Mouse (Mus musculus) kidney, postnatal 4 days (tissue): ENCODE measurements around the gene Eef1akmt3.

Experiments used
- DNase-seq, 2 experiments: peaks; one replicate each; pipeline ENCODE4 v3.0.0; 2021; ENCODE audit warnings: mixed read lengths in 2 of 2

The Eef1akmt3 gene

DNA sequence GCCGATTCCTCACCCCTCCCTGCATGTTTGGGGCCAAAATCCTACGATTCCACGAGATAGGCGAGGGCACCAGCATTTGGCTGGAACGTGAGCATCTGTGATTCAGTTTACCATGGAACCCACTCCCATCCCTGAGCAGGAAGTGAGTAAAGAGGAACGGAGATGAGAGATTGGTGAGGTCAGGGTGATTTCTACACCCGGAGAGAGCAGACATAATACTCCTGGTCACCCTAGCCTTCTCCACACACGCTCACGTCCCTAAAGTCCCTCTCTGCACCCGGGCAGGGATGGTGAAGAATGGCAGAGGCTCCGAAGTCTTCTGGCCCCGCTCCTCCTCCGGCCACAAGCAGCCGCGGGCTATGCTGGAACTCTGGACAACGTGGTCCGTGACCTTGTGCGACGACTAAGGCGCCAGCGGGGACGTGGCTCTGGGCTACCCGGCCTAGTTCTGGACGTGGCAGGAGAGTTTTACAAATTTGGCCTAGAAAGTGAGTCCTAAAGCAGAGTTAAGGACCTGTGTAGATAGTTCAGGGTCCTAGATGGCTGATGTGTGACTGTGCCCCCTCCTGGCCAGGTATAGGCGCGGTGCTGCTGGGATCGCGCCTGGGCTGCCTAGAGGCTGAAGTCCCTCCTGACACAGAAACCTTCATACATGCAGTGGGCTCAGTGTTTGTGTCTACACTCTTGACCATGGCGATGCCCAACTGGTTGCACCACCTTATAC is 8.2 kb upstream of the Eef1akmt3 start:
- peak; percentile 35 to 58 for DNase-seq

DNA sequence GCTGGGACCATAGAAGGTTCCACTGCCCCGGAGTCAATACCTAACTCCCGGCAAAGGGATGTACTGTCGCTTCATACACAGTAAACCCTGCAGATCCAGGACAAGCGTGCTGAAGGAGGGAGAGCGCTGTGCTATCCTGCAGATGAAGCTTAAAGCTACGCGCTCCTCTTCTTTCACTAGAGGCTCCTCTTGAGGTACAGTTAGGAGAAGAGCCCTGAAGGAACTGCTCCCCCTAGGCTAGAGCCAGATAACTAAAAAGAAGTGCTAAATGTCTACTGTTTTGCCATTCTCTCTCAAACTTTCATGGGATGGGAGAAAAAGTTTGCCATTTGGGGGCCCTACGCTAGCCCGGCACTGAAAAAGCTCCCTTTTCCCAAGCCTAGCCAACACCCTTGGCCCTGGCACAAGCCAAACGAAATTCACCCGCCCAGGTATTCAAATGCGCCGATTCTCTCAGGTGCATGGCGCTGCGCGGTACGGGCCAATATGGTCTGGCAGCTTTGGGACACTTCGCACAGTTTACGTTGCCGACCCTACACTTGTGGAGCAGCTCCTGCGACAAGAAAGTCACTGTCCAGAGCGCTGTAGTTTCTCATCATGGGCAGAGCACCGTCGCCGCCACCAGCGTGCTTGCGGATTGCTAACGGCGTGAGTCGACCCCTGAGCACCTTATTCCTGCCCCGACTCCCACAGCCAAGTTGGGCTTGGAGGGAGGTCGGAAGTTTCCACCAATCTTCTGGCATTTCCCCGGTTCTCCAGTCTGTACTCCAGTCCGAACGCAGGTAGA is 7.5 kb upstream of the Eef1akmt3 start:
- DNase-seq, result no peak

DNA sequence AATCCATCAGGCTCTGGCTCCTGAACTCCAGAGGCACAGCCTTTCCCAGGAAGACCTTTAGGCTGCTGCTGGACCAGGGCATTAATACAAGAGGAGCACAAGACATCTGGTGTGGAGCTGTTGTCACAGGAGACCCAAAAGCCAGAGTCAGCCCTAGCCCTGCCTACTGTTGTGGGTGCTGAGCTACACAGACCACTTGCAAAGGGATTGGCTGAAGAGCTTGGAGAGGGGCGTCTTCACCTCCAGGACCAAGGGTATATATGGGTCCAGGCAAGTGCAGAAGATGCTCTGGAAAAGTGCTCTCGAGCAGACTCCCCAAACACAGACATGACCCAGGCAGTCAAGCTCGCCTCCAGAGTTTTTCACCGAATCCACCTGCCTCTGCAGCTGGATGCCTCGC is 6.6 kb upstream of the Eef1akmt3 start, which contains the start of gene Cyp27b1:
Cyp27b1 (plus strand) TSS at position 297 of the 400 bp plus-strand sequence.
- DNase-seq, result no peak

DNA sequence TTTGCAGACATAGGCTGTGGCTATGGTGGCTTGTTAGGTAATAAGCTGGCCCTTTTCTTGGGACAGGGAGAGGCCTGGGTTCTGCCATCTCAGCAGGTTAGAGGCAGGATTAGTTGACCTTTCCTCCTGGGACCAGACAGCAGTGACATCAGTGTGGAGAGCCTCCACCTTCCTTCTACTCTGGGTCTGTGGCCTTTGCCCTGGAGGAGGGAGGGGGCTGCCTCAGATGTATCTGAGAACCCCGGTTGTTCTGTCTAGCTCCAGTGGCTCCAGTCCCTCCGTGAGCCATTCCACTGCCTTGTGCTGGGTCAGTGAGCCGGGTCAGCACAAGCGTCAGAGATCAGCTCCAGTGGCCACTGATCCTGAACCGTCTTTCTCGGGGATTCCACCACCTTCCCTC is 1.9 kb upstream of the Eef1akmt3 start:
- DNase-seq, result peak; percentile 44 to 65

DNA sequence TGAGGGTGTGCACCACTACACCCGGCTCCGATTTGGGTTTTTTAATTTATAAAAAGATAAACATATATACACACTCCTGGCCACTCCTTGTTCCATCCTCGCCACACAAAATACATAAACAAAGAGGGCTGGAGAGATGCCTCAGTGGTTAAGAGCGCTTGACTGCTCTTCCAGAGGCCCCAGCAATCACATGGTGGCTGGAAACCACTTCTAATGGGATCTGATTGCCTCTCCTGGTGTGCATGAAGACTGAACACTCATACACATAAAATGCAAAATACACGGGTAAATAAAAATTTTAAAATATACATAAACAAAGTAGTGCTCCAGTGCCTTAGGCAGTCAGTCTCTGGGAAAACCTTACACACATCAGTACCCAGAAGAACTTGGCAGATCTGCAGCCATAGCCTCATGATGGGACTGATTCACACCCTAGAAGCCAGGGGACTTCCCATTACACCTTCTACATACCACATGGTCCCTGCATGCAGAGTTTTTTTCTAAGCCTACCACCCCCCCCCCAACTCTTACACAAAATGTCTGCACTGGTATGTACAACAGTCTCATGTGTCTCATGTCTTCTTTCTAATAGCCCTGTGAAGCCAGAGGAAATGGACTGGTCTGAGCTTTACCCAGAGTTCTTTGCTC is 1.3 kb upstream of the Eef1akmt3 start:
- no peak for DNase-seq

DNA sequence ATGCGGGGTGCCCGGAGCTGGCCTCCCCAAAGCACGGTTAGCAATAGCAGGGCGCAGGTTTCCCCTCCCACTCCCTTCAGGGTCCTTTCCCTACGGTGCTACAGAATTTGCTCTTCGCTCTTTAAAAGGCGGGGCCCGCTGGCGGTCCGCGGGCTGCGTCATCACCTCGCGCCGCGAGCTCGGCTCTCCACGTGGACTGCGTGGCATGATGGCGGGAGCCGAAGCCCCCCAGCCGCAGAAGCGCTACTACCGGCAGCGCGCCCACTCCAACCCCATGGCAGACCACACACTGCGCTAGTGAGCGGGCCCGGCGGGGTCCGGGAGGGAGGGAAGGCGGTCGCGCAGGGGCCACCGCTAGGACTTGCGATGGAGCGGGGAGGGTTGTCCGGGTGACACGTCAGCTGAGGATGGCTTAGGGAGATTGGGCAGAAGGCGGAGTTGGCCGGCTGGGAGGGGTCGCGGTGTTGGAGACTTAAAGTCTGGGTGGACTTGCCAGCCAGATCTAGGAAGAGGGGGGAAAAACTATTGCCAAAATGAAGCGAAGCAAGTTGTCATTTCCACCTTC is 543 bp upstream of the Eef1akmt3 start:
- DNase-seq, result peak; percentile 93 to 95

DNA sequence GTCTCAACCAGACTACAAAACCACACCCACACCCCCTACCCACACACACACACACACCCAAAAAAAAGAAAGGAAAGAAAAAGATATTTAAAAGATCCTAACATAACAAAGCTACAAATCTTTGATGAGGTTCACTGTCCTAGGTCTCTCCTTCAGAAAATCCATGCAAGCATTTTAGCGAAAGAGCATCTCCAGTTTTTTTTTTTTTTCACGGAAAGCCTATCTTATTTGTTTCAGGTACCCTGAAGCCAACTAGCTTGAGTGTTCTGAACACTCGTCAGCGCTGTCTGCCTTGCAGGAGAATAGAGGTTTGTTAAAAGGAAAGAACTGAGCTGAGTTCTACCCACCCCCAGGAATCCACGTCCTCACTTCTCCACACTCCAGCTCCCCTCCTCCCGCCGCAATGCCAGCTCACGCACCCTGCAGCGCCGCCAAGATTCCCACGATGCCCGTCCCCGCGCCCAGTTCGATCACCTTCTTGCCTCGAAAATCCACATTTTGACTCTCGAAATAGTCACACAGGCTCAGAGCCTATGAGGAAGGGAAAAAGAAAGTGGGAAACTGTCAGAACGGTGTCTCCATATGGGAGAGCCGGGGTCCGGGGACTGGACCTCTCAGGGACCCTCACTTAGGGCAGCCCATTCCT is 621 bp downstream of the Eef1akmt3 start:
- DNase-seq, result peak; percentile 27 to 43

DNA sequence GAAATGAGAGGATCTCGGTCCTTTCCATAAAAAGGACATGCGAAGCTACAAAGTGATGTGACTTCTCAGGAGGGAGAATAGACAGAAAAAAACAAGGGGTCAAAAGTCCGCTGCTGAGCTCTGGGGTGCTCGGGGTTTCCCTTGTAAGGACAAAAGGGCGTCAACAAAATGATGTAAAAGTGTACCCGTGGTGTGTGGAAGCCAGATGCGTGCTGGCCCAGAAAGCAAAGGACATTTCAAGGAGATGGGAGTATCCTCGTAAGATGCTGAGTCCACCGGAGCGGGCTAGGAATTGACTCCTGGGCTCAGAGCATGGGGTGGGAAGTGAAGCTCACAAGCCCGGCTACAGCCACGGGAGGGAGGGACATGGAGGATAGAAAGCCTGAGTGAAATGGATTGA is 3.7 kb downstream of the Eef1akmt3 start:
- no peak for DNase-seq

DNA sequence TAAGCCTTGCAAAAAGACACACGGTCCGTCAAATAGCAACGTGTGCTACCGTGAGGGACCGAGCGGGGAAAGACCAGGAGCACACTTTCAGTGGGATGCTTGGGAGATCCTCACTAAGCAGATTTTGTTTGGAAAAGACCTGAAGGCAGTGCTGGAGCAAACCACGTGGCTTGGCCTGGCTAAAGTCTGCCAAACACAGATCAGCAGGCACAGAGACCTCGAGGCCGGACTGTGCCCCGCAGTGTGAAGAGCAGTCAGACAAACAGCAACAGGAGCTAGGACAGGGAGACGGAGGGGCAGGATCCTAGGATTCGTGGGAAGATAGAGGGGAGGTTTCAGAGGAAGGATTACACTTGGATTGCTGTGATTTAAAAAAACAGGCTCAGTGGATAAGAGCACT is 5.0 kb downstream of the Eef1akmt3 start:
- peak in 1 of 2 experiments; percentile 52 for DNase-seq

DNA sequence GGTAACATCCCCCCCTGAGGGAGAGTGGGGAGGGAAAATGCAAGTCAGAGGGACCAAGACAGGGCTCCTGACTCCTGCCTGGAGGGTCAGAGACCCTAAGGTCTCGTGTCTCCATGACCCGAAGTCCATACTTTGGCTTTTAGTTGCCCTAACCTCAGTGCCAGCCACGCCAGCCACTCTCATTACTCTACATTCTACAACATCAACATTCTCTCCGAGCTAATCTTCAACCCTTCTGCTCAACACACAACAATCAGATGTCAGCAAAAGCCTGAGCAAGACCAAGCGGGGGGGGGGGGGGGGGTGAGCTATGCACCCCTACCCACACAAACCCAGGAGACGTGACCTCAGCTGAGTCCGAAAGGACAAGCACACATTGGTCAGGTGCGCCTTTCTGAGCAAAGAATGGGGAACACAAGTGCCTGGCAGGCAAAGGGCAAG is 8.0 kb downstream of the Eef1akmt3 start:
- peak; percentile 32 to 33 for DNase-seq

DNA sequence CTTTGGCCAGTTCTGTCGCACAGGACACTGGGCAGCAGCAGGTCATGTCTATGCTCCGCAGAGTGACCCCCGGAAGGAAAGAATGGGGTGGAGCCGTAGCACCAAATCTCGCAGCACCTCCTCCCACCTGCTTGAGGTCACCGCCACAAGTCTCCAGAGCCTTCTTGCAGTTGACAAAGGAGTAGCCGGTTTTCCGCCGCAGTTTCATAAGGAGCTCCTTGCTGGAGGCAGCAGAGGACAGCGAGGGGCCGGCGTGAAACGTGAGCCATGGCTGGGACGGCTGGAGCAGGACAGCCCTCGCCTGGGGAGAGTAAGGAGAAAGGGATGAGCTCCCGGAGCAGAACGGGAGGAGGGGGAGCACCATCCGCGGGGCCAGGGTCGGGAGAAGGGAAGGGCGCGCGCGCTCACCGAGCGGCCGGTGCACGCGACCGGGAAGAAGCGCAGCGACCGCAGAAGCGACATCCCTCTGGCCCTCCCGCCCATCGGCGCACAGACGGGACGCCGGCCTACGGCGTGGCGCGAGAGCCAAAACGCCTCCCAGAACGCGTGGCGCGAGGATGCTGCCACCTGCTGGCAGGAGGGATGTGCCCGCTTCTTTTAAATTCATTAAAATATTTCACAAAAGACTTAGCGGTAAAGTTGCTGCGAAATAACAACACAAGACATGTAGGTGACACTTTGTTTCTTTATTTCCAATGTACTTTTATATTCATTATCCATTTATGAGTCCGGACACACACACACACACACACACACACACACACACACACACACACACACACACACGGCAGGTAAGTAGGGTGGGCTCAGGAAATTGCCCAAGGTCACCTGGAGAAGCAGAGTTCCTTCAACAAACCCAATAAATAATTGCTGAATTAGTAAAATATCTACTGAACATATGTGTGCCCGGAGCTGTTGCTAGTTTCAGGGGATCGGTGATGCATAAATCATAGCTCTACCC is 10.7 kb downstream of the Eef1akmt3 start, which contains the start of gene Tsfm:
Tsfm (minus strand) TSS at position 505 of the 961 bp plus-strand sequence.
- DNase-seq, result peak; percentile 96 to 97

DNA sequence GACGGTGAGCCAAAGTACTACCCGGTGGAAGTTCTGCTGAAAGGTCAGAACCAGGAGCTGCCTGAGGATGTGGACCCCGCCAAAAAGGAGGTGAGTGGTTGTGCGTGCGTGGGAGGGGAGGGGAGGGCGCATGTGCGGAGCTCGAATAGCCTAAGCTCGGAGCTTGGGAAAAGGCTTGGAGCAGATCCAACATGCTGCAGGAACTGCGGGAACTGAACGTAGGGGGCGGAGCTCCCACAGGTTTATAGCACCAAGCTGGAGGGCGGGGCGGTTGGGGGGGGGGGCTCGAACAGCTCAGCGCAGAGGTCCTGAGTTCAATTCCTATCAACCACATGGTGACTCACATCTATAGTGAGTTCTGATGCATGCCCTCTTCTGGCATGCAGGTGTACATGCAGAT is 22.9 kb downstream of the Eef1akmt3 start:
- DNase-seq, result no peak

DNA sequence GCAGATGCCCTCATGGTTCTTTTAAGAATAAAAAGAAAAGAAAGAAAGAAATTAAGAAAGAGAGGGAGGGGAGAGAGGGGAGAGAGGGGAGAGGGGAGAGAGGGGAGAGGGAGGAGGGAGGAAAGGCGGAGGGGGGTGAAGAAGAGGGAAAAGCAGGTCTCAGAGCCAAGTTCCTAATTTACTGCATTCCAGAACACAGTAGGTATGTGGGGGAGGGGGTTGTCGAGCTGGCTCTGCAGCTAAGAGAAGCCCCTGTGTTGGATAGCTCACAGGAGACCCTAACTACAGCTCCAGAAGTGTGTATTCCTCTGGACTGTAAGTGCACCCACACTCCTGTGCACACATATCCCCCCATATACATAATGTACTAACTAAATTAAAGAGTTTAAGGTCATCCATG is 24.2 kb downstream of the Eef1akmt3 start:
- no peak for DNase-seq

DNA sequence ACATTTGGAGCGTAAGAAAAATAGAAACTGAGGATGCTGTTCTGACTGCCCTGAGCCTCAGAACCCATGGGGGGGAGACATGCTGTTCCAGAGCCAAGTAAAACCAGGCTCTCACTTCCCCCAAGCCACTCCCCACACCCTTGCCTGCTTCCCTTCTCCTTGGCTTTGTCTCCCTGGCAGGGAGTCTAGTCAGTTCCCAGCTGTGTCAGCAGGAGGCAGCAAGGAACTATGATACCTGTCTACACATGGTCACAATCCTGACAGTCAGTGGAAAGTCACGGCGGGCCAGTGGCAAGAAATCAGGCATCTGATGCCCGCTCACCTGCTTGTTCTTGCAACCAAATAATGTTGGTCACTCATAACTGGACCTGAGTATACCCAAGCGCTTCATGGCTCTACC is 24.8 kb downstream of the Eef1akmt3 start:
- DNase-seq, result peak; percentile 69 to 73

DNA sequence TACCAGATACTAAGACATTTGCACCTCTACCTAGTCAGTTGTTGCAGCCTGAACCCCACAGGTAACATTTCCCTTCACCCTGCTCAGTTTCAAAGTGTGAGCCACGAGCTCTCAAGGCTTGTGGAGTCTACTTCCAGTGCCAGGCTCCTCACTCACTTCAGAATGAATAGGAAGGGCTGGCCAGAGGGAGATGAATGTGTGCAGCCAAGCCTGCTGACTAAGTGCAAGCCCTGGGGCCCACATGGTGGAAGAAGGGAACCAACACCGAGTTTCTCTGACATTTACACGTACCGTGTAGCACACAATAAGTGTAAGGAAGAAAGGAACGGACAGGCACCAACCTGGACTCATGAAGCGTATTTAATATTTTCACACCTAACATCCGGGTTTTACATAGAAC is 37.5 kb downstream of the Eef1akmt3 start:
- DNase-seq, result no peak

DNA sequence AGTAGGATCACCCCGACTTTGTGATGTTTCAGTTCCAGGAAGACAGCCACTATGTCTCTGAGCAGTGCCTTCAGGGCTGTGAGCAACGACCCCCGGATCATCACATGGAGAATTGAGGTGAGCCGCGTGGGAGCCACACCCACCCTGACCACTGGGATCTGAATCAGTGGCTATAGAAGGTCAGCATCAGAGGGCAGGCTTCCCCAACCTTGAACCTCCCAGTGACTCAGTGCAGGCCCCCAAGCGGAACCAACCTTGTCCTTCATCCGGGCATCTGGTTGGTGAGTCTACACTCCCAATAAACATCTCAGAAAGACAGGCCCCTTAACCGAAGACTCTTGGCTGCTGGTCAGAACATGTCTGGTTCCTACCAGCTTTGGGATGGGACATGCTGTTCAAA is 38.0 kb downstream of the Eef1akmt3 start:
- no peak for DNase-seq

DNA sequence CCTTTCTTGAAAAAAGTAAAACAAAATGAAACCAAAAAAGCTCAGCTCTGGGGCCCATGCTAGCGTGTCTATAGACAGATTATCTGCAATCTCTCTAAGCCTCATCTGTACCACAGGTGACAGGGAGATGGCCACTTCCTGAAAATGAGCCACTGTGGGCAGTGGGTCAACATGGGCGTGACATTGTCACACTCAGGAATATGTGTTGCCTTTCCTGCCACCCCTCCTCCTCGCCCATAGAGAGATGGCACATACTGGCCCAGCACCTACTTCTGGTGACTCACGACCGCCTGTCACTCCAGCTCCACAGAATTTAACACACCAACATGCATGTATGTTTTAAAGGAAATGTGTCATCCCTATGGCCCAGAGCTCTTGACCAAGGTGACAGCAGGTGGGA is 38.5 kb downstream of the Eef1akmt3 start:
- no peak for DNase-seq

DNA sequence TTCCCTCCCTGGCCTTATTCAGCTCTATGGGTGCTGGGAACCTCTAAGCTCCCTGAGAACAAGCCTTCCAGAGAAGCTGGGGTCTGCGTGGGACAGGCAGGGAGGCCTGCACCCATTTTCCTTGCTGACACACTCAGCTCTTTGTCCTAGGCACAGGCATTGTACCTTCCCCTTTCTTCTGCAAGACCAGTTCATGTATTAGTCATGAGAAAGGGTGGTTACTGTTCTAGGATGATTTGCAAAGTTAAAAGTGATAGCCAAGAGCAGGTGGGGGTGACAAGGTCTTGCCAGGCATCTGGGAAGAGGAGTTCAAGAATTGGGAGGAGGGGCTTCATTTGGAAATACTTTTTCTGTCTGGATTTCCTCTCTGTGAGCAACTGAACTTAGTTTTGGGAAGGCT is 39.3 kb downstream of the Eef1akmt3 start:
- no peak for DNase-seq

DNA sequence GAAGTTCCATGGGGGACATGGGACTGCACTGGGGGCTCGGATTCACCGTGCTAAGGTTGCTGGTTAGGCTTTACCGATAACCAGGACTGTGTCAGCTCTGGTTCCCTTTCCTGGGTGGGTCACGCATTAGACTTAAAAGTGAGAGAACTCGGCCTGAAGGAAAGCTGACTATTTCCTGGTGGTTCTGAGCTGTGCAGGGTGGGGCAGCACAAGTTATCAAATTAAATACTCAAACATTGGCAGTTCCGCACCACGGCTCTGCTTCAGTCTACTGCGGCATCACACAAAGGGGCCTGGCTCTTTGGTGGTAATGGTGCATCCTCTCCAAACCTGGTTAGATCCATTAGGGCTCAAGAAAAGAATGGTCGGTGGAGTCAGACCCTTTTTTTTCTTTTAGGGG is 40.0 kb downstream of the Eef1akmt3 start:
- no peak for DNase-seq

DNA sequence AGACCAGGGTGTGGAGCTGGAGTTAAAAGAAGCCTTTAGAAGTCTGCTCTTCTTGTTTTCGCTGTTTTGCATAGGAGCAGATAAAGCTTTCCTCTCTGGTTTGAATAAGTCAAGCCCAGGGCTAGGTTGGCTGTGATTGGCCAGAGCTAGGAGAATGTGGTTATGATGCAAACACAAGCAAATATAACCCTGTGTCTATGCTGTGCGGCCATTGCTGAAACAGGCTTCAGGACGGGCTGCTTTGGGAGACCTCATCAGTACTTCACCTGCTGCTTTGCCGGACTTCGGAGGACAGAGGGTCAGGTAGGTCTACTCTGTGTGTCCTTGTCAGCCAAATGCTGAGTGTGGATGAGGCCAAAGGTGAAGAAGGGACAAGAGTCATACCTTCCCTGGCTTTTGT is 40.8 kb downstream of the Eef1akmt3 start, which contains the start of gene Avil:
Avil (plus strand) TSS at position 181 of the 400 bp plus-strand sequence.
- no peak for DNase-seq
